Mouse (Mus musculus): ENCODE data around the gene Krba1.

GRCm38 (mm10) chr6:48393811-48394210 lies 1.6 kb upstream of the Krba1 start:
- no peak for TF ChIP-seq POLR2A (IDR thresholded peaks at IDR 0.05; ENCODE audit: control insufficient read depth in 1 of 2, insufficient read depth in 1 of 2, low read depth in 1 of 2, low read length in 2 of 2, poor library complexity in 1 of 2)
- TF ChIP-seq CTCF (IDR thresholded peaks at IDR 0.05 in 2 of 3, conservative IDR thresholded peaks at IDR 0.05 in 1 of 3; ENCODE audit: control insufficient read depth in 1 of 3, insufficient read depth in 1 of 3, low read depth in 2 of 3, low read length in 3 of 3, poor library complexity in 1 of 3, severe bottlenecking in 1 of 3) = no peak
- TF ChIP-seq EP300 (IDR thresholded peaks at IDR 0.05; ENCODE audit: low read depth in 1 of 2, low read length in 2 of 2) = no peak
- no peak for TF ChIP-seq NRF1 (IDR thresholded peaks at IDR 0.05; ENCODE audit: insufficient read depth, low read depth, low read length, poor library complexity, severe bottlenecking)
- no peak for TF ChIP-seq MAFK (IDR thresholded peaks at IDR 0.05; ENCODE audit: borderline replicate concordance, low read depth, low read length)
- TF ChIP-seq NELFE (IDR thresholded peaks at IDR 0.05; ENCODE audit: low read depth, low read length) = no peak
- TF ChIP-seq CHD1 (IDR thresholded peaks at IDR 0.05; ENCODE audit: low read depth, low read length) = no peak
- TF ChIP-seq GABPA (IDR thresholded peaks at IDR 0.05; ENCODE audit: low read depth, low read length) = no peak
- no peak for TF ChIP-seq POLR2AphosphoS5 (IDR thresholded peaks at IDR 0.05; ENCODE audit: borderline replicate concordance, low read depth, low read length)

Measured in MEL (cell line).